Mouse (Mus musculus) midbrain, embryonic 13.5 days (tissue): ENCODE data around the gene Gpr152. TPM values are rescaled to one million over a fixed set of nuclear protein-coding genes. Genes with fewer than 3 reads are reported as not detected.

ENCODE experiments used
- ATAC-seq: fragments of 200-750 bp; cut with Nextera tagmentation; 2 replicates; pipeline ENCODE4 v1.8.0; 2017; ENCODE audit warnings: mild to moderate bottlenecking, moderate TSS enrichment, moderate library complexity
- H3K27ac ChIP-seq: fragments of 300-500 bp; sonication (generic); 2 replicates; pipeline ENCODE4 v1.5.1; 2015; ENCODE audit warnings: inconsistent platforms, mild to moderate bottlenecking, moderate library complexity
- H3K27me3 ChIP-seq: fragments of 300-500 bp; sonication (generic); 2 replicates; pipeline ENCODE4 v1.6.1; 2015; ENCODE audit warnings: mild to moderate bottlenecking, inconsistent platforms
- H3K36me3 ChIP-seq: fragments of 300-500 bp; sonication (generic); 2 replicates; pipeline ENCODE4 v1.6.1; 2015; ENCODE audit warnings: mild to moderate bottlenecking, inconsistent platforms
- H3K4me1 ChIP-seq: fragments of 300-500 bp; sonication (generic); replicated peaks from 2 replicates; pipeline ENCODE4 v1.6.1; 2015; ENCODE audit warnings: inconsistent platforms
- H3K4me2 ChIP-seq: fragments of 300-500 bp; sonication (generic); replicated peaks from 2 replicates; pipeline ENCODE4 v1.6.1; 2015; ENCODE audit warnings: moderate library complexity, mild to moderate bottlenecking, inconsistent platforms
- H3K4me3 ChIP-seq: fragments of 300-500 bp; sonication (generic); replicated peaks from 2 replicates; pipeline ENCODE4 v1.5.1; 2015; ENCODE audit warnings: mild to moderate bottlenecking, inconsistent platforms
- H3K9ac ChIP-seq: fragments of 300-500 bp; sonication (generic); replicated peaks from 2 replicates; pipeline ENCODE4 v1.6.1; 2015; ENCODE audit warnings: mild to moderate bottlenecking, inconsistent platforms
- H3K9me3 ChIP-seq: fragments of 300-500 bp; sonication (generic); 2 replicates; pipeline ENCODE4 v1.6.1; 2016; ENCODE audit warnings: mild to moderate bottlenecking, inconsistent platforms
- WGBS: fragments of 180-500 bp; shearing (Covaris S2); methylation state at CpG from one replicate; pipeline ENCODE4 v1.1.7; 2015; 5-methylcytosine and 5-hydroxymethylcytosine counted together
- polyA plus RNA-seq: library from polyadenylated mRNA; unstranded; fragments of >200 nt; fragmentation: Nextera tagmentation; extraction: Ambion mirVana; gene quantifications from 2 replicates; pipeline ENCODE4 v1.2.1, GENCODE M21; 2015

The Gpr152 gene
- 0.05 and 0.08 TPM in 2 replicates for polyA plus RNA-seq

GRCm38 (mm10) chr19:4139446-4139845 is at the start of gene Gpr152:
TSS of gene Gpr152 (plus strand) at chr19:4139787.
- Histone ChIP-seq H3K4me3 (no peak within 1 kb of the TSS), H3K36me3 (no peaks in the 10 kb centered on the region), H3K27me3 (no peaks in the 10 kb centered on the region; the same call in 1 of the 2 replicates), H3K27ac (no peak within 1 kb of the TSS), H3K9me3 (no peaks in the 10 kb centered on the region), H3K9ac (no peak within 1 kb of the TSS; the same call in 1 of the 2 replicates), H3K4me1 (peaks cover 11% of the 10 kb centered on the region), H3K4me2 (no peak within 1 kb of the TSS)
- 46% methylated on average over 2 of the region's 2 CpGs for WGBS
- ATAC-seq: no peak

- H3K27ac ChIP-seq: no peak overlapping the region
- H3K9ac ChIP-seq: no peak overlapping the region
- peaks cover 3% of the 10 kb centered on the region; the same call in 1 of the 2 replicates for H3K27me3 ChIP-seq
- 88% methylated on average over 3 of the region's 3 CpGs for WGBS
- H3K4me2 ChIP-seq: no peak overlapping the region
- no peak for ATAC-seq
- no peaks in the 10 kb centered on the region for H3K9me3 ChIP-seq
- H3K36me3 ChIP-seq: no peaks in the 10 kb centered on the region
- no peak overlapping the region for H3K4me3 ChIP-seq
- H3K4me1 ChIP-seq: no peaks in the 10 kb centered on the region
Observed at GRCm38 (mm10) chr19:4090446-4090845, 49.1 kb upstream of the Gpr152 start.

DNA sequence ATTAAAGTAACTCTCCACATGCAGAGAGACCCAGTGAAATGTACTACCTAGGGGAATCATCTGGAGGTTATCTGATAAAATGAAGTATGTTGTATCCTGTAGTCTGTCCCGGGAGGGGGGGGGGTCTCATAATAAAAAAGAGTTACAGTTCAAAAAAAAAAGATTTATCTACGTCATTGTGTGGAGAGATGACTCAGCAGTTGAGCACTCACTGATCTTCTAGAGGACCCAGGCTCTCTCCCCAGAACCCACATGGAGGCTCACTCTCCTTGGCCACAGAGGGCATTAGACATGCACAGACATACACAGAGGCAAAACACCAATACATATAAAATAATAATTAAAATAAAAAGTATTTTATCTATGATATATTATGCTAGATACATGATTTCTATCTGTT is 48.2 kb upstream of the Gpr152 start:
- Histone ChIP-seq H3K4me2 (no peak overlapping the region), H3K9ac (no peak overlapping the region), H3K9me3 (no peaks in the 10 kb centered on the region), H3K4me1 (peaks cover 6% of the 10 kb centered on the region), H3K27ac (no peak overlapping the region), H3K27me3 (peaks cover 3% of the 10 kb centered on the region; the same call in 1 of the 2 replicates), H3K4me3 (no peak overlapping the region), H3K36me3 (no peaks in the 10 kb centered on the region)
- ATAC-seq: no peak
- WGBS: 71% methylated on average over 2 of the region's 2 CpGs

- H3K9ac ChIP-seq: no peak overlapping the region
- peaks cover 12% of the 10 kb centered on the region for H3K4me1 ChIP-seq
- WGBS: 99% methylated on average over 3 of the region's 3 CpGs
- H3K36me3 ChIP-seq: no peaks in the 10 kb centered on the region
- ATAC-seq: no peak
- no peak overlapping the region for H3K27ac ChIP-seq
- no peak overlapping the region for H3K4me2 ChIP-seq
- H3K27me3 ChIP-seq: peaks cover 3% of the 10 kb centered on the region; the same call in 1 of the 2 replicates
- no peak overlapping the region for H3K4me3 ChIP-seq
- no peaks in the 10 kb centered on the region for H3K9me3 ChIP-seq
Observed at GRCm38 (mm10) chr19:4092750-4093149, 46.8 kb upstream of the Gpr152 start.

GRCm38 (mm10) chr19:4093772-4094171 is 45.8 kb upstream of the Gpr152 start:
- H3K9ac ChIP-seq: no peak overlapping the region
- peaks cover 3% of the 10 kb centered on the region; the same call in 1 of the 2 replicates for H3K27me3 ChIP-seq
- no peaks in the 10 kb centered on the region for H3K36me3 ChIP-seq
- peaks cover 22% of the 10 kb centered on the region for H3K4me1 ChIP-seq
- ATAC-seq: no peak
- H3K27ac ChIP-seq: no peak overlapping the region
- 77% methylated on average over 7 of the region's 7 CpGs for WGBS
- no peaks in the 10 kb centered on the region for H3K9me3 ChIP-seq
- H3K4me2 ChIP-seq: no peak overlapping the region
- no peak overlapping the region for H3K4me3 ChIP-seq

- peaks cover 28% of the 10 kb centered on the region for H3K4me1 ChIP-seq
- no peak overlapping the region for H3K4me2 ChIP-seq
- H3K36me3 ChIP-seq: no peaks in the 10 kb centered on the region
- no peak overlapping the region for H3K27ac ChIP-seq
- ATAC-seq: no peak
- H3K27me3 ChIP-seq: peaks cover under 1% of the 10 kb centered on the region; the same call in 1 of the 2 replicates
- 85% methylated on average over 3 of the region's 3 CpGs for WGBS
- no peak overlapping the region for H3K4me3 ChIP-seq
- no peak overlapping the region for H3K9ac ChIP-seq
- no peaks in the 10 kb centered on the region for H3K9me3 ChIP-seq
Observed at GRCm38 (mm10) chr19:4094348-4094747, 45.2 kb upstream of the Gpr152 start.

DNA sequence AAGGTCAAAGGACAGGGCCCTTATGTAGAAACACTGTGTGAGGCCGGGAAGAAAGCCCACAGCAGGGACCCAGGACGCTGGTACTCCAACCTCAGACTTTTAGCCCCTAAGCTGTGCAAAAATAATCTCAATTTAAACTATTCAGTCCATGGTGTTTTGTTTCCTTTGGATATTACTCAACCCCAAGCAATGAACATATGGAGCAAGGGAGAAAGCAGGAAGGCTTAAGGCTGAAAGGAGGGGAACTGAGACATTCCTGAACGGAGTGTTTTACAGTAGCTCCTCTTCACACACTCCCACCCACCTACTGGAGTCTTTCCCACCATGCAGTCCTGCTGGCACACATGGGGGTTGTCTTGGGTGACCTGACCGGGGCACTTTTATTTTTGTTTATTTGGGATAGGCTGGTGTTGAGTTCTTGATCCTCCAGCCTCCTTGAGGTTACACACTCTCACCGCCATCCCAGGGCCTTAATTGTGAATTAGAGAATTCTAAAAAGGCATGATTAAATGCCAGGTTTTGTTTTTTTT is 44.7 kb upstream of the Gpr152 start:
- H3K9me3 ChIP-seq: no peaks in the 10 kb centered on the region
- no peak for ATAC-seq
- WGBS: 87% methylated on average over 5 of the region's 5 CpGs

DNA sequence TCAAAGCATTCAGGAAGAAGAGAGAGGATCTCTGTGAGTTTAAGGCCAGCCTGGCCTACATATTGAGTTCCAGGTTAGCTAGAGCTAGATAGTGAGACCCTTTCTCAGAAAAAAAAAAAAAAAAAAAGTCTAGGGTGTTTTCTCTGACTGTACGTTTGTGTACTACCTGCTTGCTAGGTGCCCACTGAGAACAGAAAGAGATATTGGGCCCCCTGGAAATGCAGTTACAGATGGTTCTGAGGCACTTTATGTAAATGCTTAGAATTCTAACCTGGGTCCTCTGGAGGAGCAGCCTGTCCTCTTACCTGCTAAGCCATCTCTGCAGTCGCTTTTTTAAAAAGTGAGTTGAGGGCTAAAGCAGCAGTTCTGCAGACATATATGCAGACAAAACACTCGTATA is 43.8 kb upstream of the Gpr152 start:
- Histone ChIP-seq H3K4me3 (peak overlapping the region; percentile 54; the same call in 1 of the 2 replicates), H3K9ac (no peak overlapping the region), H3K27me3 (no peaks in the 10 kb centered on the region), H3K36me3 (no peaks in the 10 kb centered on the region), H3K4me2 (peak overlapping the region; percentile 64), H3K9me3 (no peaks in the 10 kb centered on the region), H3K4me1 (peaks cover 42% of the 10 kb centered on the region), H3K27ac (no peak overlapping the region)
- no peak for ATAC-seq
- WGBS: 73% methylated on average over 3 of the region's 3 CpGs

More for the DNA sequence above, 44.7 kb upstream of the Gpr152 start:
- Histone ChIP-seq H3K27ac (no peak overlapping the region), H3K4me1 (peaks cover 33% of the 10 kb centered on the region), H3K4me3 (no peak overlapping the region), H3K36me3 (no peaks in the 10 kb centered on the region), H3K27me3 (no peaks in the 10 kb centered on the region), H3K9ac (no peak overlapping the region), H3K4me2 (no peak overlapping the region)

DNA sequence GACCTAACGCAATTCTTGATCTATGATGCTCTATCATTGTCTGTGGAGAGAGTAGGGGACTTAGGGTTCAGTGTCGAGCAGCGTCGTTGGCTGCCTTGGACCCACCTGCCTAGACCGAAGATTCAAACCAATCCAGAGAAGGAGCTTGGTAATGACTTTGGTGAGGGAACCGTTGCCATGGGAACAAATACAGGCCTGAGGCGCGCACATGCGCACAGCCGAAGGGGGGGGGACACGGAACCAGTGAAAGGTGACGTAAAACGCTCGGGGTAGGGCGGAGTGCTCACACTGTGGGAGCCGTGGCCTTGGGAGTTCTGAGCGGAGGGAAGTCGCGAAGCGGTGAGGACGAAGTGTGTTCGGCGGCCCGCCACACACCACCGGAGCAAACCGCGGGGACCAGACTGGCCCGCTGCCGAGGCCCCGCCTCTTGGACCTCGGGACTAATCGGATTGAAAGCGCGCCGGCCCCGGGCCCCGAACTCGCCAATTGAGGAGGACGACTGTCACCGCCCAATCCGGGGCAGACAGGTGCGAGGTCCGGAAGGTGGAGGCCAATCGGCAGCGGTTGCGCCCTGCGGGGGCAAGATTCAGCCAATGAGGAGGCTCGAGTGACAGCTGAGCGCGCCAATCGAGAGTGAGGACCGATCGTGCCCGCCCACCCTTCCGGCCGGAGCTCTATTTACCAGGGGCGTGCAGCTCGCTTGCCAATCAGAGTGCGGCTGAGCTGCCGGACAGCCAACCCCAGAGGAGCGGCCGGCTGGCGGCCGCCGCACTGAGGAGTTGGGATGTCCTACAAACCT is 42.7 kb upstream of the Gpr152 start, which contains the start of gene Cdk2ap2:
Gene Cdk2ap2, plus strand, starts transcription at position 541 of the 799 bp plus-strand sequence.
- Histone ChIP-seq H3K36me3 (no peaks in the 10 kb centered on the region), H3K4me3 (peak within 1 kb of the TSS; percentile 54), H3K27me3 (peaks cover 6% of the 10 kb centered on the region), H3K9me3 (no peaks in the 10 kb centered on the region), H3K27ac (peak within 1 kb of the TSS; percentile 87), H3K4me2 (peak within 1 kb of the TSS; percentile 64), H3K9ac (peak within 1 kb of the TSS; percentile 65), H3K4me1 (peaks cover 53% of the 10 kb centered on the region)
- under 1% methylated on average over 65 of the region's 65 CpGs for WGBS
- ATAC-seq: peak; percentile 94

DNA sequence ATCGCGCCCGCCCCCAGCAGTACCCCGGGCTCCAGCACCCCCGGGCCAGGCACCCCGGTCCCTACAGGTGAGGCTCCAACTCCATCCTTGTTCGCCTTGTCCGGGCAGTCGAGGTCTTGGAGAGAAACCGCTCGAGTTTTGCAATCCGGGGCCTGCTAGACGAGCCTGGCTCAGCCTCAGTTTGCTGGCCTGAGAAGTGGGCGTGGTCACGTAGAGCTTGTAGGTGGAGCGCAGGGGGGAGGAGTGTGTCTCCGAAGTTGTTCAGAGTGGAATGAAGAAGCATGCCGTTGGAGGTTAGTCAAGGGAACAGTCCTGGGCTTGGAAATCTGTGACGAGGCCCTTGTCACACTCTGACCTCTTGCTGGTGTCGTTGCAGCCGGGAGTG is 42.2 kb upstream of the Gpr152 start:
- Histone ChIP-seq H3K36me3 (no peaks in the 10 kb centered on the region), H3K4me1 (peaks cover 58% of the 10 kb centered on the region), H3K9me3 (no peaks in the 10 kb centered on the region), H3K9ac (peak overlapping the region; percentile 65), H3K27me3 (peaks cover 11% of the 10 kb centered on the region), H3K4me3 (peak overlapping the region; percentile 54), H3K4me2 (peak overlapping the region; percentile 64), H3K27ac (peak overlapping the region; percentile 69)
- no peak for ATAC-seq
- 2% methylated on average over 21 of the region's 21 CpGs for WGBS

DNA sequence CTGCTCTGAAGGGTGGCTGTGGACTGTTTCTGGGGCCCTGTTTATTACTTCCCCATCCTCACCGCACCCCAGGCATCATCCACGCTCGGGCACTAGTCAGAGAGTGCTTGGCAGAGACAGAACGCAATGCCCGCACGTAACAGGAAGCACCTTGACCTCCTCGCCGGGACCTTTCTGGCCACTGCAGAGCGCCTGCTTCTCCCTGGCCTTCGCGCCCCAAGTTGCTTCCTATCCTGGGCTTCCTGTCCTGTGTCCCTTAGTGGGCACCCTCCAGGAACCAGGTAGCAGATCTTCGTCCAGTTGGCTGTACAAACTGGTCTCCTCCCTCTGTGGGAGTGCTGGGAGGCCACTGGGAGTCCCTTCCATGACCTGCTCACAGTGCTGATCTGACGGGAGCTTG is 41.2 kb upstream of the Gpr152 start:
- no peak overlapping the region for H3K9ac ChIP-seq
- ATAC-seq: no peak
- no peaks in the 10 kb centered on the region for H3K9me3 ChIP-seq
- peaks cover 11% of the 10 kb centered on the region for H3K27me3 ChIP-seq
- H3K4me2 ChIP-seq: peak overlapping the region; percentile 76
- peaks cover 58% of the 10 kb centered on the region for H3K4me1 ChIP-seq
- peaks cover 5% of the 10 kb centered on the region for H3K36me3 ChIP-seq
- H3K4me3 ChIP-seq: no peak overlapping the region
- 0 out of 2 replicates have a peak overlapping the region, but pooled peaks have one; percentile 22 for H3K27ac ChIP-seq
- WGBS: 81% methylated on average over 13 of the region's 13 CpGs

DNA sequence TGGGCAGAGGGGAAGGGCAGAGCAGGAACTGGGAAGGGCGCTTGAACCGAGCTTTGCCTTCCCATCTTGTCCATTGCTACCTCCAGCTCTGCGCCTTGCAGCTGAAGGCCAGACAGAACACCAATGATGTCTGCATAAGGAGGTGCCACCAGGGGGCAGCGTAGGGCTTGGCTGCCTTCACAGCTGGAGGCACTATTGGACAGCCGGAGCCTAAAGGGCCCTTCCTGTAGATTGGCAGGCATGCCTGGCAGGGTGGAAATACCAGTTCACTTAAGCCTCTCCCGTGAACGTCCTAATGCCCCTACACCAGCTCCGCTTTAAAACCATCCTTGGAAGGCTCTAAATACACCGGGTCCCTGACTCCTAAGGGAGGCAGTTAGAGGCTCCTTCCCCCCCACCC is 40.5 kb upstream of the Gpr152 start:
- Histone ChIP-seq H3K27ac (peak overlapping the region; percentile 22; the same call in 1 of the 2 replicates), H3K4me1 (peaks cover 58% of the 10 kb centered on the region), H3K4me2 (peak overlapping the region; percentile 76), H3K4me3 (no peak overlapping the region), H3K9me3 (no peaks in the 10 kb centered on the region), H3K36me3 (peaks cover 9% of the 10 kb centered on the region), H3K27me3 (peaks cover 11% of the 10 kb centered on the region), H3K9ac (no peak overlapping the region)
- WGBS: 12% methylated on average over 9 of the region's 9 CpGs
- ATAC-seq: no peak
